Mouse (Mus musculus) bone marrow macrophage, adult 2 months (primary cell): ENCODE results near the gene Pou2f2.

Experiments
- CTCF ChIP-seq: IDR thresholded peaks from 2 replicates; pipeline ENCODE4 v1.5.1; 2012; ENCODE audit warnings: low read depth, mild to moderate bottlenecking, low read length, moderate library complexity
- POLR2A ChIP-seq: IDR thresholded peaks from 2 replicates; pipeline ENCODE4 v1.6.1; 2012; ENCODE audit warnings: mild to moderate bottlenecking, low read depth, low read length, borderline replicate concordance

GRCm38 (mm10) chr7:25174343-25174742 is 5.2 kb downstream of the Pou2f2 start:
- no peak for TF ChIP-seq POLR2A
- no peak for TF ChIP-seq CTCF
